Mouse (Mus musculus): ENCODE measurements around the gene Bnc2. TPM values are rescaled to one million over a fixed set of nuclear protein-coding genes. Genes with fewer than 3 reads are reported as not detected.

Gene Bnc2
- polyA plus RNA-seq, 1 experiment from 2014 or later: 16.2 TPM

DNA sequence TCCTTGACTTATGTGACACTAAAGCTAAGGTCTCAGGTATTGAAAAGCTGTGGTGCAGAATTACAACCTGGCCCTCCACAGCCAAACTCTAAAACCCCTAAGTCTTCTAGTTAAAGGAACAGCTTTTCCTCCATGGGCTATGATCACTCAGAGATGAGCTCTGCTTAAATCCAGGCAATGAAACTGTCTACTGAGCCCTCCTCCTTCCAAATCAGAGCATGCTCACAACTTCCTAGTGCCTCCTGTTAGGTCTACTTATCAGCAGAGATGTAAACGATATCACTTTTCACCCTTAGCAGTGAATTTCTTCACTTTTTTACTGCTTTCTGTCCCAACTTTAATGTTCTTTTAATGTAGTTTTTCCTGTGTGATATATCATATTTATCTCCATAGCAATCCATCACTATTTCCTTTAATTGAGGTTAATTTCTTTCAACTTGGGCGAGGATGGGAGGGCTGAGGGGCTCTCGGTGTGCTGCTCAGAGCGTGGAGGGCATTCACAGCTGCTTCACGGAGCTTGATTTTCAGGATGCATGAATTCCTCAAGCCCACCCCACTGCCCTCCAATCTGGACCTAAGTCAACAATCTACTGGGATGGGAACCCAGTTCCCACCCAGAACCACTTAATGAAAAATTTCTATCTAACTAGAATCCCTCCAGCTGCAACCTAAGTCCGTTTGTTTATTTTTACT is 94.7 kb downstream of the Bnc2 start:
- ATAC-seq (ENCODE audit: low read depth): no peak
- Histone ChIP-seq H3K36me3 (ENCODE audit: control insufficient read depth, insufficient read depth, low read length) (no peaks in the 10 kb centered on the region), H3K27me3 (ENCODE audit: control insufficient read depth, insufficient read depth, low read length) (no peaks in the 10 kb centered on the region), H3K27ac (ENCODE audit: low read depth, low read length) (no peak overlapping the region), H3K4me1 (ENCODE audit: control insufficient read depth, insufficient read depth, low read length) (no peaks in the 10 kb centered on the region), H3K9me3 (ENCODE audit: control insufficient read depth, low read length) (no peaks in the 10 kb centered on the region), H3K9ac (replicated peaks; ENCODE audit: low read depth, low read length) (no peak overlapping the region), H3K4me3 (ENCODE audit: low read depth, low read length) (no peak overlapping the region), H3K4me2 (ENCODE audit: low read depth, low read length) (no peak overlapping the region)
- 72% methylated on average over 6 of the region's 6 CpGs for WGBS

DNA sequence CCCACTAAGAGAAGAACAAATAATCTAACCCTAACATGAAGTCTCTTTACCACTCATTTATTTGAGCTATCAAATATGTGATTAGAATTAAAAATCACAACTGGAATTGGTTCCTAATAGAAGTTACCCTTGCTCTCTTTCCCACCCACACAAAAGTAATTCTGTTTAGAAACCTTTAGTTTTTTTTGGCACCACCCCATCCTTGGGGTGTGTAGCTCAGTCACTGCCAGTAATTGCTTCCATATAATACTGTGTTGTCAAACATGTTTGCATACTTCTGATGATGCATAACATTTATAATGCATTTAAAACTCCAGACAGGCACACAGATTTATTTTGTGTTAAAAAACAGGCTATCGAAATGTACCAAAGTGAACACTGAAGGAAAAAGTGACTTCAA is 96.8 kb downstream of the Bnc2 start:
- H3K4me1 ChIP-seq (ENCODE audit: control insufficient read depth, insufficient read depth, low read length): no peaks in the 10 kb centered on the region
- 95% methylated on average over 1 of the region's 1 CpGs for WGBS
- H3K9ac ChIP-seq (replicated peaks; ENCODE audit: low read depth, low read length): no peak overlapping the region
- no peak overlapping the region for H3K27ac ChIP-seq (ENCODE audit: low read depth, low read length)
- no peaks in the 10 kb centered on the region for H3K9me3 ChIP-seq (ENCODE audit: control insufficient read depth, low read length)
- no peaks in the 10 kb centered on the region for H3K27me3 ChIP-seq (ENCODE audit: control insufficient read depth, insufficient read depth, low read length)
- H3K4me2 ChIP-seq (ENCODE audit: low read depth, low read length): no peak overlapping the region
- ATAC-seq (ENCODE audit: low read depth): no peak
- no peak overlapping the region for H3K4me3 ChIP-seq (ENCODE audit: low read depth, low read length)
- H3K36me3 ChIP-seq (ENCODE audit: control insufficient read depth, insufficient read depth, low read length): no peaks in the 10 kb centered on the region

DNA sequence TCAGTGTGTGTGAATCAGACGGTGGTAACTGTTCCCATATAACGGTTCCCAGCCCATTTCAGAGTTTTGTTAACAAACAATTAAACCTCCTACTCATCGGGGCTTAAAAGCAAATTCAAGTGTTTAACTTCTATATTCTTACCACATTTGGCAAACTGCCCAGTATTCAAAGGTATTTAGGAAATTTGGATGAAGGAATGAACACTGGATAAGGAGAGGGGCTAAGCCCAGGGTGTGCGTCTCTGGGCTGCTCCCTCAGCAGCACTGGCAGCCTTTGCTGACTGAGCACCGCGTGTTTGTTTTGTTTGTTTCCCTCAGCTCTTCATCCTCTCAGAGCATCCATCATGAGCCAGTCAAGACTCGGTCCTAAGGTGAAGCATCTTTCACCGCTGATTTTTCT is 109.0 kb downstream of the Bnc2 start:
- no peak overlapping the region for H3K4me3 ChIP-seq (ENCODE audit: low read depth, low read length)
- no peaks in the 10 kb centered on the region for H3K9me3 ChIP-seq (ENCODE audit: control insufficient read depth, low read length)
- H3K9ac ChIP-seq (replicated peaks; ENCODE audit: low read depth, low read length): no peak overlapping the region
- no peak overlapping the region for H3K27ac ChIP-seq (ENCODE audit: low read depth, low read length)
- no peaks in the 10 kb centered on the region for H3K36me3 ChIP-seq (ENCODE audit: control insufficient read depth, insufficient read depth, low read length)
- no peak overlapping the region for H3K4me2 ChIP-seq (ENCODE audit: low read depth, low read length)
- no peaks in the 10 kb centered on the region for H3K4me1 ChIP-seq (ENCODE audit: control insufficient read depth, insufficient read depth, low read length)
- H3K27me3 ChIP-seq (ENCODE audit: control insufficient read depth, insufficient read depth, low read length): no peaks in the 10 kb centered on the region
- 58% methylated on average over 8 of the region's 8 CpGs for WGBS
- ATAC-seq (ENCODE audit: low read depth): no peak

DNA sequence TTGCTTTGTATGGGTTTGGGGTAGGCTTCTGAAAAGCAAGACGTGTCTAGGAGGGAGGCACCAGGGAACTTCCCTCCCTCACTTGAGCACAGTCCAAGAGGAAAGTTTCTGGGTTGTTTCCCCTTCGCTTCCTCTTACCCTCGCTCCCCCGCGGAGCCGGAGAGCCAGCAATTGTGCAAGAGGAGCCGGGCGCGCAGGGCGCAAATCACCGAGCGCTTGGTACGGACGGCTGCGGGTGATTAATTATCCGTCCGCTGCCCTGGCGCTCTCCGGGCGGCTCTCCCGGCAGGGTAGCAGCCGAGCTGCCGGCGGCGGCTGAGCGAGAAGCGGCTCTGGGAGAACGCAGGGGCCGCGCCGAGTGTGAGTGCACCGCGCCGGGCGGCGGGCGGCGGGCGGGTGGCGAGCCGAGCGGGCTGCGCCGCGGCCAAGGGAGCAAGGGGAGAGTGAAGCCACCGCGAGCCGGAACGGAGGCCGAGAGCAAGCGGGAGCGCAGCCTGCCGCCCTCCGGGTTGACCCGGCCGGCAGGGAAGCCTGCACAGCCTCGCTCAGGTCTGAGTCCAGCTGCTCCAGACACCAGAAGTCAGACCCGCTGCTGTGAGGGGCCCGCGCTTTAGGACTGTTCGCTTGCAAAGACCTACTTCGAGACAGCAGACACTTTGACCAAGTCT is 129.7 kb downstream of the Bnc2 start:
- H3K9ac ChIP-seq (replicated peaks; ENCODE audit: low read depth, low read length): peak overlapping the region; percentile 70
- no peaks in the 10 kb centered on the region for H3K36me3 ChIP-seq (ENCODE audit: control insufficient read depth, insufficient read depth, low read length)
- no peaks in the 10 kb centered on the region for H3K27me3 ChIP-seq (ENCODE audit: control insufficient read depth, insufficient read depth, low read length)
- H3K4me3 ChIP-seq (ENCODE audit: low read depth, low read length): peak overlapping the region; percentile 63
- peak; percentile 90 for ATAC-seq (ENCODE audit: low read depth)
- peak overlapping the region; percentile 94 for H3K4me2 ChIP-seq (ENCODE audit: low read depth, low read length)
- WGBS: under 1% methylated on average over 56 of the region's 62 CpGs
- peak overlapping the region; percentile 52; the same call in 1 of the 2 replicates for H3K27ac ChIP-seq (ENCODE audit: low read depth, low read length)
- peaks cover 7% of the 10 kb centered on the region; the same call in 1 of the 2 replicates for H3K4me1 ChIP-seq (ENCODE audit: control insufficient read depth, insufficient read depth, low read length)
- no peaks in the 10 kb centered on the region for H3K9me3 ChIP-seq (ENCODE audit: control insufficient read depth, low read length)

DNA sequence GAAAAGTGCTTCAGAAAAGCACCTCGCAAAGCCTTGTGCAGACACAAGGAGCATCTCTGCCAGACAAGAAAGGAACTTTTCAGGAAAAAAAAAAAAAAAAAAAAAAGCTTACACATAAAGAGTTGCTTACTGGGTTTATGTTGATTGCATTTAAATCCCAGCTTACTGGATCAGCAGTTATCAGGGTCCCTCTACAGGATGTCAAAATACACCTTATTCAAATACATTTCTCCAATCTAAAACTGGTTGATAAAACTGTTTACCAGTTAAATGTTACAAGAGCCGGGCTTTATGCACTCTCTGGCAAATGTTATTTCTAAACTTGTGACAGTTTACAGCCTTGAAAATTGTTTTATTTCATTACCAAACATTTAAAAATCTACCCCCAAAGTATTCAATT is 130.4 kb downstream of the Bnc2 start:
- Histone ChIP-seq H3K4me2 (ENCODE audit: low read depth, low read length) (peak overlapping the region; percentile 94; the same call in 1 of the 2 replicates), H3K27ac (ENCODE audit: low read depth, low read length) (no peak overlapping the region), H3K4me1 (ENCODE audit: control insufficient read depth, insufficient read depth, low read length) (peaks cover 7% of the 10 kb centered on the region; the same call in 1 of the 2 replicates), H3K9ac (replicated peaks; ENCODE audit: low read depth, low read length) (no peak overlapping the region), H3K4me3 (ENCODE audit: low read depth, low read length) (peak overlapping the region; percentile 63), H3K9me3 (ENCODE audit: control insufficient read depth, low read length) (no peaks in the 10 kb centered on the region), H3K36me3 (ENCODE audit: control insufficient read depth, insufficient read depth, low read length) (no peaks in the 10 kb centered on the region), H3K27me3 (ENCODE audit: control insufficient read depth, insufficient read depth, low read length) (no peaks in the 10 kb centered on the region)
- WGBS: 34% methylated on average over 2 of the region's 2 CpGs
- no peak for ATAC-seq (ENCODE audit: low read depth)

DNA sequence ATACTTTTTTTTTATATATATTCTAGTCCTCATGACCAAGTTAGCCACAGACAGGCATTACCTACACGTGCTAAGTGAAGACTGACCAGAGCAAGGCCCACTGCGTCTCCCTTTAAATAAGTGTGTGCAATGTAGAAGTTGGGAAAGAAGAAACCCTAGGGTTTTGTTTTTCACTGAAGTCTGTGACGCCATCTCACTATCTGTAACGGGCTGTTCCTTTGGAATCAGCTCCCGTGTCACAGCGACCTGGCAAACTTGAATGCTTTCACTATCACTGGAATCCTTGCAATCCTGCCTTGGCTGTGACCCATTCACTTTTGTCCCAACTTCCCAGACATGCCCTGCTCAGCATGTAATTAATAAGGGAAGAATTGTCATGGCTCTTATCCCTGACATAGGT is 134.5 kb downstream of the Bnc2 start:
- no peak overlapping the region for H3K27ac ChIP-seq (ENCODE audit: low read depth, low read length)
- no peaks in the 10 kb centered on the region for H3K27me3 ChIP-seq (ENCODE audit: control insufficient read depth, insufficient read depth, low read length)
- H3K9me3 ChIP-seq (ENCODE audit: control insufficient read depth, low read length): no peaks in the 10 kb centered on the region
- peaks cover under 1% of the 10 kb centered on the region; the same call in 1 of the 2 replicates for H3K4me1 ChIP-seq (ENCODE audit: control insufficient read depth, insufficient read depth, low read length)
- WGBS: 81% methylated on average over 6 of the region's 6 CpGs
- H3K36me3 ChIP-seq (ENCODE audit: control insufficient read depth, insufficient read depth, low read length): no peaks in the 10 kb centered on the region
- no peak overlapping the region for H3K4me2 ChIP-seq (ENCODE audit: low read depth, low read length)
- H3K9ac ChIP-seq (replicated peaks; ENCODE audit: low read depth, low read length): no peak overlapping the region
- H3K4me3 ChIP-seq (ENCODE audit: low read depth, low read length): no peak overlapping the region
- ATAC-seq (ENCODE audit: low read depth): no peak

DNA sequence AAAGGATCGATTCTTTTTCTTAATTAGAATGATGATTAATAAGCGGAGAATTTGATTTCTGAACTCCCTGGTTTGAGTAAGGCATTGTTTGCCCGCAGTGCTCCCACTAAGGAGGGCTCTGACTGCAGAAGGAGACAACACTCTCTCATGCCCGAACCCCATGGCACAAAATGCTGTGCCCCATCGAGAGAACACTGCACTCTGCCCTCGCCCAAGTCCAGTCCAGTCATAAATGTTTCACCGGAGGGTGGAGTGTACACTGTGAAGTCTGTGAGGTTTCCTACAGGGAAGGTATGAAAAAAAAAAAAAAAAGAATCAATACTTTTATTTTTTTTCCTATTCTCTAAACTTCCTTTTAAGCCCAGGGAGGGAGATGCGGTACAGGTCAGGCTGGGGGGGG is 135.7 kb downstream of the Bnc2 start:
- 80% methylated on average over 8 of the region's 8 CpGs for WGBS
- no peak overlapping the region for H3K4me3 ChIP-seq (ENCODE audit: low read depth, low read length)
- H3K27ac ChIP-seq (ENCODE audit: low read depth, low read length): no peak overlapping the region
- H3K4me2 ChIP-seq (ENCODE audit: low read depth, low read length): no peak overlapping the region
- H3K9me3 ChIP-seq (ENCODE audit: control insufficient read depth, low read length): no peaks in the 10 kb centered on the region
- no peaks in the 10 kb centered on the region for H3K4me1 ChIP-seq (ENCODE audit: control insufficient read depth, insufficient read depth, low read length)
- H3K9ac ChIP-seq (replicated peaks; ENCODE audit: low read depth, low read length): no peak overlapping the region
- no peak for ATAC-seq (ENCODE audit: low read depth)
- H3K27me3 ChIP-seq (ENCODE audit: control insufficient read depth, insufficient read depth, low read length): no peaks in the 10 kb centered on the region
- H3K36me3 ChIP-seq (ENCODE audit: control insufficient read depth, insufficient read depth, low read length): no peaks in the 10 kb centered on the region

DNA sequence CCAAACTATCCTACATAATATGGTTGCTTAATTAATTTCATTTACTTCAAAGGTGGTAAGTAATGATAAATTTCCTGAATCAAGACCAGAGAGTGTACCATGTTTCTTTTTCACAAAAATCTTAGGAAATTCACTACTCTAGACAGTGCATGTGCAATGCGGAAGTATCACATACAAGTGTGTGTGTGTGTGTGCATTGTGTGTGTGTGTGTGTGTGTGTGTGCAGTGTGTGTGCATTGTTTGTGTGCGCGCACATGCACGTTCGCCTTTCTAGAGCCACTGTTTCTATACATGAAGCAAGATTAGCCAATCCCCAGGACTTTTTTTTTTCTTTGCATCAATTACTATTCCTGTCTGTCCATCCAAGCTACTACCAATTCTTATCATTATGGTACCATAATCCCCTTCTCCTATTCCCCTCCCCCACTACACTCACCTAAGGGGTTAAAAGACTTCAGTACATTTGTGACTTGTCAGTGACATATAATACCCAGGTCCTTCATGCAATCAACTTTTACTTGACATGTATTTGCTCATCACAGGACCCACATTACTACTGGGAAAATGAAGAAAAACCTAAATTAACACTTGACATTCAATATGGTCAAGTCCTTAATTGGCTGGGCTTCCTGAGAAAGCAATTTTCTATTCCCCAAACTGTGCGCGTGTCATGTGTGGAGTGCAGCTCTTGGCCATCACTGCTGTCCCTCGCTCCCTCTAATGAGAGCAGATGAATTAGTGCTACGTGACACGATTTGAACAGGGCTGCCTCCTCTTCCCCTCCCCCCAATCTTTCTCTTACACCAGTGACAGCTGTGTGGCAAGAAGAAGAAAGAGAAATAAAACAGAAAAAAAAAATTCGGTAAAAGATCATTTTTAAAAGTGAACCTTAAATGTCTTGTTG is 145.9 kb downstream of the Bnc2 start:
- 48% methylated on average over 11 of the region's 11 CpGs for WGBS
- no peak overlapping the region for H3K27ac ChIP-seq (ENCODE audit: low read depth, low read length)
- H3K36me3 ChIP-seq (ENCODE audit: control insufficient read depth, insufficient read depth, low read length): no peaks in the 10 kb centered on the region
- H3K27me3 ChIP-seq (ENCODE audit: control insufficient read depth, insufficient read depth, low read length): no peaks in the 10 kb centered on the region
- H3K4me2 ChIP-seq (ENCODE audit: low read depth, low read length): no peak overlapping the region
- H3K4me3 ChIP-seq (ENCODE audit: low read depth, low read length): no peak overlapping the region
- H3K4me1 ChIP-seq (ENCODE audit: control insufficient read depth, insufficient read depth, low read length): peaks cover 5% of the 10 kb centered on the region; the same call in 1 of the 2 replicates
- H3K9ac ChIP-seq (replicated peaks; ENCODE audit: low read depth, low read length): no peak overlapping the region
- ATAC-seq (ENCODE audit: low read depth): peak; percentile 72; the same call in 1 of the 2 replicates
- H3K9me3 ChIP-seq (ENCODE audit: control insufficient read depth, low read length): no peaks in the 10 kb centered on the region

Data from neural tube, embryonic 14.5 days (tissue).